Mouse (Mus musculus): ENCODE measurements around the gene Gpx6. TPM values are rescaled to one million over a fixed set of nuclear protein-coding genes. Genes with fewer than 3 reads are reported as not detected.
A peak's percentile ranks its signal among the peaks of the same experiment; 100 is the strongest.

Gpx6 gene
- polyA plus RNA-seq, 1 experiment from 2014 or later = not detected

GRCm38 (mm10) chr13:21362621-21363248, 50.8 kb downstream of the Gpx6 start, which contains the start of gene Zscan12:
Gene Zscan12 (plus strand): TSS chr13:21362820.
- WGBS = under 1% methylated on average over 28 of the region's 29 CpGs
- peak; percentile 100 for ATAC-seq
- no peaks in the 10 kb centered on the region for H3K27me3 ChIP-seq (replicated peaks; ENCODE audit: control insufficient read depth, insufficient read depth, low read length)

GRCm38 (mm10) chr13:21363719-21364118, 51.8 kb downstream of the Gpx6 start:
- H3K27ac ChIP-seq (ENCODE audit: low read length) = no peak overlapping the region
- no peaks in the 10 kb centered on the region for H3K27me3 ChIP-seq (replicated peaks; ENCODE audit: control insufficient read depth, insufficient read depth, low read length)
- peaks cover 20% of the 10 kb centered on the region for H3K4me1 ChIP-seq (replicated peaks; ENCODE audit: control insufficient read depth, insufficient read depth, low read length)
- 0 out of 2 replicates have a peak overlapping the region, but pooled peaks have one; percentile 44 for H3K9ac ChIP-seq (replicated peaks; ENCODE audit: low read depth, low read length)
- no peaks in the 10 kb centered on the region for H3K9me3 ChIP-seq (ENCODE audit: control insufficient read depth, low read length)
- WGBS = 57% methylated on average over 12 of the region's 12 CpGs
- peaks cover 3% of the 10 kb centered on the region for H3K36me3 ChIP-seq (ENCODE audit: control insufficient read depth, insufficient read depth)
- peak overlapping the region; percentile 78 for H3K4me2 ChIP-seq (ENCODE audit: low read length)
- H3K4me3 ChIP-seq (replicated peaks; ENCODE audit: low read length) = peak overlapping the region; percentile 90
- no peak for ATAC-seq

More at GRCm38 (mm10) chr13:21362621-21363248, 50.8 kb downstream of the Gpx6 start, which contains the start of gene Zscan12:
- Histone ChIP-seq H3K9me3 (ENCODE audit: control insufficient read depth, low read length) (no peaks in the 10 kb centered on the region), H3K36me3 (ENCODE audit: control insufficient read depth, insufficient read depth) (no peaks in the 10 kb centered on the region), H3K9ac (replicated peaks; ENCODE audit: low read depth, low read length) (peak within 1 kb of the TSS; percentile 95), H3K4me2 (ENCODE audit: low read length) (peak within 1 kb of the TSS; percentile 78), H3K4me3 (replicated peaks; ENCODE audit: low read length) (peak within 1 kb of the TSS; percentile 90), H3K27ac (ENCODE audit: low read length) (peak within 1 kb of the TSS; percentile 59), H3K4me1 (replicated peaks; ENCODE audit: control insufficient read depth, insufficient read depth, low read length) (peaks cover 20% of the 10 kb centered on the region)

GRCm38 (mm10) chr13:21366635-21367034, 54.7 kb downstream of the Gpx6 start:
- ATAC-seq = no peak
- Histone ChIP-seq H3K4me2 (ENCODE audit: low read length) (no peak overlapping the region), H3K36me3 (ENCODE audit: control insufficient read depth, insufficient read depth) (peaks cover 19% of the 10 kb centered on the region), H3K27ac (ENCODE audit: low read length) (no peak overlapping the region), H3K27me3 (replicated peaks; ENCODE audit: control insufficient read depth, insufficient read depth, low read length) (no peaks in the 10 kb centered on the region), H3K4me3 (replicated peaks; ENCODE audit: low read length) (no peak overlapping the region), H3K4me1 (replicated peaks; ENCODE audit: control insufficient read depth, insufficient read depth, low read length) (peaks cover 20% of the 10 kb centered on the region), H3K9me3 (ENCODE audit: control insufficient read depth, low read length) (no peaks in the 10 kb centered on the region), H3K9ac (replicated peaks; ENCODE audit: low read depth, low read length) (no peak overlapping the region)
- WGBS = 83% methylated on average over 6 of the region's 6 CpGs

Other genes starting within 250 kb of the Gpx6 start
- gene Olfr1370, start 237.2 kb upstream of the Gpx6 start, polyA plus RNA-seq (2015; fragmentation: Nextera tagmentation; extraction: Ambion mirVana) = not detected in 2 replicates
- gene Olfr1369-ps1, start 200.6 kb upstream of the Gpx6 start, polyA plus RNA-seq (2015; fragmentation: Nextera tagmentation; extraction: Ambion mirVana) = not detected in 2 replicates
- not detected in 2 replicates for gene Olfr263, start 182.5 kb upstream of the Gpx6 start, polyA plus RNA-seq (2015; fragmentation: Nextera tagmentation; extraction: Ambion mirVana)
- gene Olfr1368, start 166.3 kb upstream of the Gpx6 start, polyA plus RNA-seq (2015; fragmentation: Nextera tagmentation; extraction: Ambion mirVana) = not detected in 2 replicates
- gene Trim27, start 132.7 kb upstream of the Gpx6 start, polyA plus RNA-seq (2015; fragmentation: Nextera tagmentation; extraction: Ambion mirVana) = 89.7 and 96.6 TPM in 2 replicates
- not detected in 2 replicates for gene Gpx5, start 19.4 kb upstream of the Gpx6 start, polyA plus RNA-seq (2015; fragmentation: Nextera tagmentation; extraction: Ambion mirVana)
- gene Olfr1367, start 34.8 kb downstream of the Gpx6 start, polyA plus RNA-seq (2015; fragmentation: Nextera tagmentation; extraction: Ambion mirVana) = not detected in 2 replicates
- 15.5 and 16.1 TPM in 2 replicates for gene Zscan12, start 50.7 kb downstream of the Gpx6 start, polyA plus RNA-seq (2015; fragmentation: Nextera tagmentation; extraction: Ambion mirVana)
- gene Zkscan3, start 90.6 kb downstream of the Gpx6 start, polyA plus RNA-seq (2015; fragmentation: Nextera tagmentation; extraction: Ambion mirVana) = 92.6 and 93.3 TPM in 2 replicates
- gene Pgbd1, start 128.9 kb downstream of the Gpx6 start, polyA plus RNA-seq (2015; fragmentation: Nextera tagmentation; extraction: Ambion mirVana) = 2.0 and 3.4 TPM in 2 replicates
- gene Zscan26, start 141.6 kb downstream of the Gpx6 start, polyA plus RNA-seq (2015; fragmentation: Nextera tagmentation; extraction: Ambion mirVana) = 16.2 and 22.1 TPM in 2 replicates
- 2.8 and 4.3 TPM in 2 replicates for gene Nkapl, start 156.4 kb downstream of the Gpx6 start, polyA plus RNA-seq (2015; fragmentation: Nextera tagmentation; extraction: Ambion mirVana)
- 10.1 and 10.7 TPM in 2 replicates for gene Zkscan4, start 166.8 kb downstream of the Gpx6 start, polyA plus RNA-seq (2015; fragmentation: Nextera tagmentation; extraction: Ambion mirVana)
- gene Gm10065, start 167.3 kb downstream of the Gpx6 start, polyA plus RNA-seq (2015; fragmentation: Nextera tagmentation; extraction: Ambion mirVana) = not detected in 2 replicates
- 0.35 and 0.48 TPM in 2 replicates for gene AK157302, start 183.1 kb downstream of the Gpx6 start, polyA plus RNA-seq (2015; fragmentation: Nextera tagmentation; extraction: Ambion mirVana)
- gene Gm11273, start 189.3 kb downstream of the Gpx6 start, polyA plus RNA-seq (2015; fragmentation: Nextera tagmentation; extraction: Ambion mirVana) = 7.4 and 8.0 TPM in 2 replicates
- 6.9 and 8.0 TPM in 2 replicates for gene Zkscan8, start 219.0 kb downstream of the Gpx6 start, polyA plus RNA-seq (2015; fragmentation: Nextera tagmentation; extraction: Ambion mirVana)
- gene Olfr1366, start 230.7 kb downstream of the Gpx6 start, polyA plus RNA-seq (2015; fragmentation: Nextera tagmentation; extraction: Ambion mirVana) = 0.15 and 0.29 TPM in 2 replicates
- gene Olfr1535, start 247.8 kb downstream of the Gpx6 start, polyA plus RNA-seq (2015; fragmentation: Nextera tagmentation; extraction: Ambion mirVana) = 0.07 TPM in 1 of 2 replicates, not detected in the other

Measured in forebrain, embryonic 16.5 days (tissue).